Mouse (Mus musculus): ENCODE results near the gene 4933434E20Rik. TPM values are rescaled to one million over a fixed set of nuclear protein-coding genes. Genes with fewer than 3 reads are reported as not detected.
A peak's percentile ranks its signal among the peaks of the same experiment; 100 is the strongest.

Gene 4933434E20Rik
- total RNA-seq, 1 experiment from 2014 or later = 51.5 TPM

DNA sequence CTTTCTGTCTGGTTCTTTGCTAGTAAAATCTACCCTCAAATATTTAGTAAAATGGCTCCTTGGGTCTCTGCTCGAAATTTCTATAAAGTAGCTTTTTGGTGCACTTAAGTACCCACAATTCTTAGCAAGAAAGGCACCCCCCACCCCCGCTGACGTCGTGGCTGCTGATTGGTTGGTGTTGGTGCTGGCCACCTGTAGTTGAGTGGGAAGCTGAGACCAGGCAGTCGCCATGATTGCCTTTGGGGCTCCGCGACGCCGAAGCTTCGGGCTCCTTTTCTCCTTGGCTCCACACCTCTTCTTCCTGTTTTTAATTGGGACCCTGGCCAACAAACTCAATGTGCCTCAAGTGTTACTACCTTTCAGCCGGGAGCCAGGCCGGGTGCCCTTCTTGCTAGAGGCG, 52.5 kb downstream of the 4933434E20Rik start, which contains the start of gene Nup210l:
Gene Nup210l (plus strand): TSS at position 195 of the 400 bp plus-strand sequence.
- ATAC-seq (replicated peaks in 1 of 2; ENCODE audit: insufficient read depth in 1 of 2, low FRiP score in 2 of 2, low TSS enrichment in 1 of 2, low read depth in 1 of 2, poor library complexity in 2 of 2, severe bottlenecking in 2 of 2) = no peak

DNA sequence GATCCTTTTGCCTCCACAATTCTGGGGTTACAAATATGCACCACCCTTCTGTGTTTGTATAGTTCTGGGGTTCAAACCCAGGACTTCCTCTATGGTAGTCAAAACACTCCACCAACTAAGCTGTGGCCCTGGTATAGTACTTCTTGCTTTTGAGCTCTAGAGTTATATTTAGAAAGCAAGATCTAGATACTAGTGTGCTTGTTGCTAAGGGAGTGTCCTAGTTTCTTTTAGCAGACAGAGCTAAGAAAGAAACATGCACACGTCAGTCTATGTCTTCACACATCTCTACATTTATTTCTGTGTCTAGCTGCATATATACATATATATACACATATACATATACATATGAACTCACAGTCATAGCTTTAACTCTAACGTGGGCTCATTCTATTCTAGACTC, 60.3 kb downstream of the 4933434E20Rik start:
- ATAC-seq (replicated peaks in 1 of 2; ENCODE audit: insufficient read depth in 1 of 2, low FRiP score in 2 of 2, low TSS enrichment in 1 of 2, low read depth in 1 of 2, poor library complexity in 2 of 2, severe bottlenecking in 2 of 2) = no peak

DNA sequence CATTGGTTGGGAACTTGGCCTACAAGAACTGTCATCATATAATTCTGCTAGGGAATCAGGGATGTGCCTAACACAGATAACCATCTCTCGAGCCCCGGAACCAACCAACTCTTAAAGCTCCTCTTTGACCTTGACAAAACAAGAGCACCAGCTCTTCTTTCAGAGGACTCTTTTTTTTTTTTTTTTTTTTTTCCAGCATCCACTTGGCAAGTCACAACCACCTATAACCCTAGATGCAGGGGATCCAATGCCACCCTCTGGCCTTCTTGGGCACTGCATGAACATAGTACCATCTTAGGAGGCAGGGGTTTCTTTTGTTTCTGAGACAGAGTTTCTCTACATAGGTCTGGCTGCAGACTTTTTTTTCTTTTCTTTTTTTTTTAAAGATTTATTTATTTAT, 62.9 kb downstream of the 4933434E20Rik start:
- peak in 1 of 2 experiments; percentile 42; a peak in 2 of 4 replicates for ATAC-seq (replicated peaks in 1 of 2; ENCODE audit: insufficient read depth in 1 of 2, low FRiP score in 2 of 2, low TSS enrichment in 1 of 2, low read depth in 1 of 2, poor library complexity in 2 of 2, severe bottlenecking in 2 of 2)

DNA sequence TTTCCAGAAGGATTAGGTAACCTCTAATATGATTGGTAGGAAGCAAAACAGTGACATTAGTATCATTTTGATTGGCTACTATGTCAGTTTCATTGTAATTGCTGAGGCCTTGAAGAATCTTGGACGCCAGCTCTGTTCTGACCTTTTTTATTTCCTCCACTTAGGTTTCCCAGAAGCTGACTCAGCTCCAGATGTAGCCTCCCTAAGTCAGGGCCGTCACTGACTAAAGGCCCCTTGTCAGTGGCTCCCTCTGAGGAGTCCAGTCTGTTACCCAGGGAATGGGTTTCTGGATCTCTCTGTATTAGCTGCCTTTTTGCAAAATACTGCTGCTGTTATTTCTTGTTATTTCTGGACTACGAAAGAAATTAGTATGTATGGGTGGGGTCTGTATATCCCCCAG, 64.1 kb downstream of the 4933434E20Rik start:
- ATAC-seq (replicated peaks in 1 of 2; ENCODE audit: insufficient read depth in 1 of 2, low FRiP score in 2 of 2, low TSS enrichment in 1 of 2, low read depth in 1 of 2, poor library complexity in 2 of 2, severe bottlenecking in 2 of 2) = no peak

Other genes with a start within 250 kb of the 4933434E20Rik start
- 0.50 TPM in 1 of 2 replicates, not detected in the other for gene She, start 220.3 kb upstream of the 4933434E20Rik start, total RNA-seq (2017)
- gene Il6ra, start 138.4 kb upstream of the 4933434E20Rik start, total RNA-seq (2017) = 9.6 and 11.1 TPM in 2 replicates
- 52.4 and 76.5 TPM in 2 replicates for gene Atp8b2, start 88.1 kb upstream of the 4933434E20Rik start, total RNA-seq (2017)
- gene Hax1, start 52.9 kb upstream of the 4933434E20Rik start, total RNA-seq (2017) = 72.0 and 75.5 TPM in 2 replicates
- 196 and 198 TPM in 2 replicates for gene Ubap2l, start 992 bp downstream of the 4933434E20Rik start, total RNA-seq (2017)
- 892 and 993 TPM in 2 replicates for gene Tpm3, start 21.0 kb downstream of the 4933434E20Rik start, total RNA-seq (2017)
- 0.45 and 0.88 TPM in 2 replicates for gene Nup210l, start 52.5 kb downstream of the 4933434E20Rik start, total RNA-seq (2017)
- 5,346 and 7,603 TPM in 2 replicates for gene Rps27, start 162.0 kb downstream of the 4933434E20Rik start, total RNA-seq (2017)
- 3.8 and 5.8 TPM in 2 replicates for gene Rab13, start 162.1 kb downstream of the 4933434E20Rik start, total RNA-seq (2017)
- gene Jtb, start 180.0 kb downstream of the 4933434E20Rik start, total RNA-seq (2017) = 45.2 and 54.4 TPM in 2 replicates
- not detected in 2 replicates for gene Creb3l4, start 191.9 kb downstream of the 4933434E20Rik start, total RNA-seq (2017)
- 48.2 and 61.7 TPM in 2 replicates for gene Slc39a1, start 196.5 kb downstream of the 4933434E20Rik start, total RNA-seq (2017)
- 15.1 and 18.8 TPM in 2 replicates for gene Crtc2, start 202.5 kb downstream of the 4933434E20Rik start, total RNA-seq (2017)
- 15.7 and 19.6 TPM in 2 replicates for gene Dennd4b, start 213.5 kb downstream of the 4933434E20Rik start, total RNA-seq (2017)
- gene Gatad2b, start 241.5 kb downstream of the 4933434E20Rik start, total RNA-seq (2017) = 33.5 and 34.1 TPM in 2 replicates